Mouse (Mus musculus) liver, postnatal 0 days (tissue): ENCODE results near the gene Lin54. TPM values are rescaled to one million over a fixed set of nuclear protein-coding genes. Genes with fewer than 3 reads are reported as not detected.
A peak's percentile ranks its signal among the peaks of the same experiment; 100 is the strongest.

Experiments
- ATAC-seq: fragments of 200-750 bp; cut with Nextera tagmentation; 2 replicates; pipeline ENCODE4 v1.8.0; 2017; ENCODE audit warnings: mild to moderate bottlenecking, moderate library complexity
- DNase-seq: peaks from one replicate; pipeline ENCODE4 v3.0.0-alpha.2; 2016
- H3K27ac ChIP-seq: fragments of 300-500 bp; sonication (generic); 2 replicates; pipeline ENCODE4 v1.5.1; 2014; ENCODE audit warnings: antibody characterized with exemption, moderate library complexity, mild to moderate bottlenecking, low read depth
- H3K27me3 ChIP-seq: fragments of 300-500 bp; sonication (generic); 2 replicates; pipeline ENCODE4 v1.6.1; 2014; ENCODE audit warnings: low read length, control low read depth, mixed read lengths; ENCODE audit not compliant: insufficient read depth
- H3K36me3 ChIP-seq: fragments of 300-500 bp; sonication (generic); replicated peaks from 2 replicates; pipeline ENCODE4 v1.6.1; 2014; ENCODE audit warnings: mild to moderate bottlenecking, control low read depth, low read length, moderate library complexity, mixed read lengths; ENCODE audit not compliant: insufficient read depth
- H3K4me1 ChIP-seq: fragments of 300-500 bp; sonication (generic); 2 replicates; pipeline ENCODE4 v1.6.1; 2014; ENCODE audit warnings: antibody characterized with exemption, mild to moderate bottlenecking, control low read depth; ENCODE audit not compliant: insufficient read depth
- H3K4me2 ChIP-seq: fragments of 300-500 bp; sonication (generic); 2 replicates; pipeline ENCODE4 v1.6.1; 2014; ENCODE audit warnings: low read depth, mild to moderate bottlenecking, low read length, moderate library complexity, mixed read lengths
- H3K4me3 ChIP-seq: fragments of 300-500 bp; sonication (generic); 2 replicates; pipeline ENCODE4 v1.5.1; 2014; ENCODE audit warnings: low read depth, low read length
- H3K9ac ChIP-seq: fragments of 300-500 bp; sonication (generic); replicated peaks from 2 replicates; pipeline ENCODE4 v1.6.1; 2014; ENCODE audit warnings: mild to moderate bottlenecking, moderate library complexity
- H3K9me3 ChIP-seq: fragments of 300-500 bp; sonication (generic); 2 replicates; pipeline ENCODE4 v1.6.1; 2016; ENCODE audit warnings: mild to moderate bottlenecking, control low read depth, low read length, mixed read lengths
- CTCF ChIP-seq: sonication (generic); IDR thresholded peaks from 2 replicates; pipeline ENCODE4 v1.5.1; 2016; ENCODE audit warnings: antibody characterized with exemption, low read depth
- EP300 ChIP-seq: IDR thresholded peaks from 2 replicates; pipeline ENCODE4 v1.6.1; 2016; ENCODE audit warnings: antibody characterized with exemption, low read depth, mild to moderate bottlenecking
- WGBS: fragments of 180-500 bp; shearing (Covaris S2); extraction: QIAGEN DNeasy Blood & Tissue Kit; methylation state at CpG from one replicate; pipeline ENCODE4 v1.1.7; 2014; ENCODE audit not compliant: insufficient replicate concordance; 5-methylcytosine and 5-hydroxymethylcytosine counted together
- polyA plus RNA-seq: library from polyadenylated mRNA; unstranded; fragments of >200 nt; fragmentation: Nextera tagmentation; extraction: Ambion mirVana; gene quantifications from 2 replicates; pipeline ENCODE4 v1.2.1, GENCODE M21; 2015

The Lin54 gene
- polyA plus RNA-seq, 1 experiment from 2014 or later, result 4.7 TPM

- Histone ChIP-seq H3K9ac (no peak overlapping the region), H3K9me3 (no peaks in the 10 kb centered on the region), H3K27me3 (no peaks in the 10 kb centered on the region), H3K4me3 (no peak overlapping the region), H3K27ac (no peak overlapping the region), H3K36me3 (peaks cover 51% of the 10 kb centered on the region), H3K4me1 (peaks cover 22% of the 10 kb centered on the region), H3K4me2 (no peak overlapping the region)
- DNase-seq (no peak), ATAC-seq (no peak)
- 75% methylated on average over 7 of the region's 7 CpGs for WGBS
- TF ChIP-seq EP300 (no peak), CTCF (no peak)
These were observed 76.8 kb downstream of the Lin54 start for GRCm38 (mm10) chr5:100423626-100424025.

GRCm38 (mm10) chr5:100418861-100419260, 81.6 kb downstream of the Lin54 start:
- peaks cover 33% of the 10 kb centered on the region for H3K36me3 ChIP-seq

GRCm38 (mm10) chr5:100418077-100418476, 82.4 kb downstream of the Lin54 start:
- Histone ChIP-seq H3K9ac (no peak overlapping the region), H3K27me3 (no peaks in the 10 kb centered on the region), H3K36me3 (peaks cover 33% of the 10 kb centered on the region), H3K4me2 (no peak overlapping the region), H3K4me1 (peaks cover 6% of the 10 kb centered on the region; the same call in 1 of the 2 replicates), H3K9me3 (no peaks in the 10 kb centered on the region), H3K27ac (no peak overlapping the region), H3K4me3 (no peak overlapping the region)
- 89% methylated on average over 2 of the region's 2 CpGs for WGBS
- no peak for TF ChIP-seq EP300
- TF ChIP-seq CTCF, result no peak
- DNase-seq, result no peak
- no peak for ATAC-seq

More at GRCm38 (mm10) chr5:100418861-100419260, 81.6 kb downstream of the Lin54 start:
- H3K4me2 ChIP-seq, result no peak overlapping the region
- H3K27me3 ChIP-seq, result no peaks in the 10 kb centered on the region
- DNase-seq (no peak), ATAC-seq (no peak)
- peaks cover 10% of the 10 kb centered on the region; the same call in 1 of the 2 replicates for H3K4me1 ChIP-seq
- H3K27ac ChIP-seq, result no peak overlapping the region
- H3K4me3 ChIP-seq, result no peak overlapping the region
- WGBS, result 70% methylated on average over 4 of the region's 4 CpGs
- H3K9me3 ChIP-seq, result no peaks in the 10 kb centered on the region
- H3K9ac ChIP-seq, result no peak overlapping the region
- no peak for TF ChIP-seq EP300
- TF ChIP-seq CTCF, result no peak

- H3K4me2 ChIP-seq, result peak within 1 kb of the TSS; percentile 86
- H3K27me3 ChIP-seq, result no peaks in the 10 kb centered on the region
- TF ChIP-seq CTCF (peak; percentile 13; the same call in 1 of the 2 replicates), EP300 (no peak)
- ATAC-seq, result peak; percentile 97
- peak; percentile 99 for DNase-seq
- peaks cover 13% of the 10 kb centered on the region; the same call in 1 of the 2 replicates for H3K4me1 ChIP-seq
- peak within 1 kb of the TSS; percentile 92 for H3K27ac ChIP-seq
- peak within 1 kb of the TSS; percentile 90 for H3K4me3 ChIP-seq
- no peaks in the 10 kb centered on the region for H3K9me3 ChIP-seq
- H3K36me3 ChIP-seq, result peaks cover 15% of the 10 kb centered on the region
- WGBS, result 1% methylated on average over 68 of the region's 82 CpGs
- H3K9ac ChIP-seq, result peak within 1 kb of the TSS; percentile 75
These were observed 84.5 kb downstream of the Lin54 start, which contains the start of gene Sec31a for GRCm38 (mm10) chr5:100415761-100416590. TSS of gene Sec31a (minus strand) at chr5:100416234.

- peaks cover 9% of the 10 kb centered on the region for H3K36me3 ChIP-seq
- H3K27me3 ChIP-seq, result no peaks in the 10 kb centered on the region
- 36% methylated on average over 11 of the region's 11 CpGs for WGBS
- peak overlapping the region; percentile 90 for H3K4me3 ChIP-seq
- peaks cover 13% of the 10 kb centered on the region; the same call in 1 of the 2 replicates for H3K4me1 ChIP-seq
- peak overlapping the region; percentile 86 for H3K4me2 ChIP-seq
- H3K9me3 ChIP-seq, result no peaks in the 10 kb centered on the region
- no peak for DNase-seq
- H3K27ac ChIP-seq, result 0 out of 2 replicates have a peak overlapping the region, but pooled peaks have one; percentile 30
- no peak for TF ChIP-seq EP300
- ATAC-seq, result no peak
- H3K9ac ChIP-seq, result peak overlapping the region; percentile 75
These were observed 85.8 kb downstream of the Lin54 start for GRCm38 (mm10) chr5:100414474-100415196.

- Histone ChIP-seq H3K9me3 (no peaks in the 10 kb centered on the region), H3K4me1 (peaks cover 13% of the 10 kb centered on the region; the same call in 1 of the 2 replicates), H3K27me3 (no peaks in the 10 kb centered on the region), H3K9ac (no peak overlapping the region), H3K36me3 (peaks cover 7% of the 10 kb centered on the region; the same call in 1 of the 2 replicates), H3K4me2 (peak overlapping the region; percentile 39), H3K27ac (no peak overlapping the region), H3K4me3 (no peak overlapping the region)
- no peak for DNase-seq
- WGBS, result 47% methylated on average over 3 of the region's 3 CpGs
- ATAC-seq, result no peak
- TF ChIP-seq CTCF, result no peak
- no peak for TF ChIP-seq EP300
These were observed 87.6 kb downstream of the Lin54 start for GRCm38 (mm10) chr5:100412886-100413285.
